Mouse (Mus musculus) small intestine, adult 2 months (tissue): ENCODE data around the gene Arnt. TPM values are rescaled to one million over a fixed set of nuclear protein-coding genes. Genes with fewer than 3 reads are reported as not detected.
A peak's percentile ranks its signal among the peaks of the same experiment; 100 is the strongest.
"Not testable (repeated sequence)": the region's sequence is repeated elsewhere in the genome, so short reads cannot be mapped to it uniquely, and the experiment has no call there.

Source experiments
- H3K27ac ChIP-seq: fragments of 200-500 bp; 2 replicates; pipeline ENCODE4 v1.5.1; 2012; ENCODE audit warnings: low read depth, low read length, control low read depth, inconsistent platforms; ENCODE audit not compliant: insufficient read depth
- H3K27me3 ChIP-seq: fragments of 200-500 bp; 2 replicates; pipeline ENCODE4 v1.6.1; 2012; ENCODE audit warnings: mild to moderate bottlenecking, moderate library complexity, low read length, inconsistent platforms; ENCODE audit not compliant: control insufficient read depth, insufficient read depth
- H3K36me3 ChIP-seq: fragments of 200-500 bp; 2 replicates; pipeline ENCODE4 v1.6.1; 2012; ENCODE audit warnings: mild to moderate bottlenecking, low read length, control low read depth, inconsistent platforms; ENCODE audit not compliant: control insufficient read depth, insufficient read depth
- H3K4me1 ChIP-seq: fragments of 200-500 bp; 2 replicates; pipeline ENCODE4 v1.6.1; 2012; ENCODE audit warnings: low read length, inconsistent platforms, mixed read lengths; ENCODE audit not compliant: control insufficient read depth, insufficient read depth, insufficient read length
- H3K4me3 ChIP-seq: fragments of 200-500 bp; 2 replicates; pipeline ENCODE4 v1.5.1; 2012; ENCODE audit warnings: low read depth, mild to moderate bottlenecking, control low read depth, inconsistent platforms, low read length, moderate library complexity
- CTCF ChIP-seq: fragments of 200-500 bp; IDR thresholded peaks from 2 replicates; pipeline ENCODE4 v1.5.1; 2012; ENCODE audit warnings: low read depth, mild to moderate bottlenecking, control low read depth, inconsistent platforms, low read length, moderate library complexity, mixed read lengths; ENCODE audit not compliant: insufficient replicate concordance, insufficient read length; ENCODE audit errors: extremely low read depth
- POLR2A ChIP-seq: fragments of 200-500 bp; IDR thresholded peaks from 2 replicates; pipeline ENCODE4 v1.6.1; 2012; ENCODE audit warnings: low read depth, mild to moderate bottlenecking, control low read depth, inconsistent platforms, low read length, moderate library complexity
- WGBS: fragments of 180-500 bp; shearing (Covaris S2); methylation state at CpG from one replicate; pipeline ENCODE4 v1.1.7; 2018; 5-methylcytosine and 5-hydroxymethylcytosine counted together
- polyA plus RNA-seq: library from polyadenylated mRNA; depleted of rRNA; stranded (reverse); fragments of >200 nt; gene quantifications from 2 replicates; pipeline ENCODE4 v1.2.3, GENCODE M21; 2012

The Arnt gene
- polyA plus RNA-seq, 1 experiment, result 29.5 TPM

GRCm38 (mm10) chr3:95526622-95527211 is 92.5 kb downstream of the Arnt start, which contains the start of gene Ctss:
TSS of gene Ctss (plus strand) at chr3:95526786.
- no peaks in the 10 kb centered on the region for H3K27me3 ChIP-seq
- H3K27ac ChIP-seq, result peak within 1 kb of the TSS; percentile 86
- WGBS, result 16% methylated on average over 8 of the region's 8 CpGs
- H3K36me3 ChIP-seq, result peaks cover 3% of the 10 kb centered on the region; the same call in 1 of the 2 replicates
- TF ChIP-seq POLR2A (peak; percentile 46; the same call in 1 of the 2 replicates), CTCF (no peak)
- H3K4me1 ChIP-seq, result peaks cover 15% of the 10 kb centered on the region
- H3K4me3 ChIP-seq, result peak within 1 kb of the TSS; percentile 60

DNA sequence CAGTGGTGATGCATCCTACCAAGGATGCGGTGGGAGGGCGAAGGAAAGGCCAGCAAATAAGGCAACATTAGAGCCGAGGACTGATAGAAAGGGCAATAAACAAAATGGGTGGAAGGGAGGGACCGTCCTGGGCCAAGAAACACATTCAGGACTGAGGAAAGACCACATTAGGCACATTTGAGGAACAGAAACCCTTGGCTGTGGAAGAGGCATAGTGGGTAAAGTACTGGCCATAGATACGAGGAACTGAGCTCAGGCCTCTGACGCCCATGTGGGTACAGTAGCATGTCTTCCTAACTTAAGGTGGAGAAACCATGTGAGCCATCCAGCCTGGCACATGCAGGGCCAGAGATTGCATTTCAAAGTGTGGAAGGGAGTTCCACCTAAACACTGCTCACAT is 95.6 kb downstream of the Arnt start:
- peaks cover 6% of the 10 kb centered on the region; the same call in 1 of the 2 replicates for H3K4me1 ChIP-seq
- no peaks in the 10 kb centered on the region for H3K27me3 ChIP-seq
- WGBS, result 89% methylated on average over 6 of the region's 6 CpGs
- no peak overlapping the region for H3K4me3 ChIP-seq
- no peak overlapping the region for H3K27ac ChIP-seq
- peaks cover 3% of the 10 kb centered on the region; the same call in 1 of the 2 replicates for H3K36me3 ChIP-seq
- no peak for TF ChIP-seq CTCF
- TF ChIP-seq POLR2A, result no peak

DNA sequence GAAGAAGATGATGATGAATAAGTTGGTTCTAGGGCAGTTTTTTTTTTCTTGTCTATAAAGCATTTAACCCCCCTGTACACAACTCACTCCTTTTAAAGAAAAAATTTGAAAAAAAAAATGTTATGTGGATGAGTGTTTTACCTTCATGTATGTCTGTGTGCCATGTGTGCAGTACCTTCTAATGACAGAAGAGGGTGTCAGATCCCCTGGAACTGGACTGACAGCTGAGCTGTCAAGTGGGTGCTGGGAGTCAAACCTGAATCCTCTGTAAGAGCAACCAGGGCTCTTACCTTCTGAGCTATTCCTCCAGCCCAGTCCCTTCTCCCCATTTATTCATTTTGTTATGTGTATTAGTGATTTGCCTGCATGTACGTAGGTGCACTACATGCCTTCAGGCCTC is 96.8 kb downstream of the Arnt start:
- Histone ChIP-seq H3K4me1 (peaks cover 4% of the 10 kb centered on the region; the same call in 1 of the 2 replicates), H3K27me3 (no peaks in the 10 kb centered on the region), H3K4me3 (no peak overlapping the region), H3K27ac (no peak overlapping the region), H3K36me3 (peaks cover 3% of the 10 kb centered on the region; the same call in 1 of the 2 replicates)
- TF ChIP-seq POLR2A (no peak), CTCF (no peak)
- WGBS, result 97% methylated on average over 1 of the region's 1 CpGs

DNA sequence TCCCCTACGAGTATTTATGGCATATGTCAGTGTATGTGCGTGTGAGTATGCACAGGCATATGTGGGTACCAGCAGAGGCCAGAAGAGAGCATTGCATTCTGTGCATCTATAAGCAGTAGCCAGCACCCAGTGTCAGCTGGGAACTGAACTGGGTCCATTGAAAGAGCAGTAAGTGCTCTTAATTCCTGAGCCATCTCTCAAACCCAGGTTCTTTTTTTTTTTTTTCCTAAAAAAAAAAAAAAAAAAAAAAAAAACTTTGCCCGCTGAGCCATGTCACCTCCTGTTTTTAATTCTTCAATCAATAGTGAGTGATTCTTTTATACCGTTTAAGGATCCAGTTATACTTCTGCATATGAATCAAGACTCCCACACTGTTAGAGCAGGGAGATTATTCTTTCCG is 99.2 kb downstream of the Arnt start:
- Histone ChIP-seq H3K27ac (no peak overlapping the region), H3K4me3 (no peak overlapping the region), H3K27me3 (no peaks in the 10 kb centered on the region), H3K36me3 (peaks cover 6% of the 10 kb centered on the region; the same call in 1 of the 2 replicates), H3K4me1 (no peaks in the 10 kb centered on the region)
- 93% methylated on average over 5 of the region's 5 CpGs for WGBS
- TF ChIP-seq CTCF (no peak), POLR2A (no peak)

- no peaks in the 10 kb centered on the region for H3K4me1 ChIP-seq
- H3K4me3 ChIP-seq, result no peak overlapping the region
- H3K27ac ChIP-seq, result no peak overlapping the region
- WGBS, result 96% methylated on average over 1 of the region's 1 CpGs
- no peaks in the 10 kb centered on the region for H3K27me3 ChIP-seq
- H3K36me3 ChIP-seq, result peaks cover 6% of the 10 kb centered on the region; the same call in 1 of the 2 replicates
- TF ChIP-seq POLR2A, result no peak
- no peak for TF ChIP-seq CTCF
Observed at GRCm38 (mm10) chr3:95534927-95535326, 100.7 kb downstream of the Arnt start.

DNA sequence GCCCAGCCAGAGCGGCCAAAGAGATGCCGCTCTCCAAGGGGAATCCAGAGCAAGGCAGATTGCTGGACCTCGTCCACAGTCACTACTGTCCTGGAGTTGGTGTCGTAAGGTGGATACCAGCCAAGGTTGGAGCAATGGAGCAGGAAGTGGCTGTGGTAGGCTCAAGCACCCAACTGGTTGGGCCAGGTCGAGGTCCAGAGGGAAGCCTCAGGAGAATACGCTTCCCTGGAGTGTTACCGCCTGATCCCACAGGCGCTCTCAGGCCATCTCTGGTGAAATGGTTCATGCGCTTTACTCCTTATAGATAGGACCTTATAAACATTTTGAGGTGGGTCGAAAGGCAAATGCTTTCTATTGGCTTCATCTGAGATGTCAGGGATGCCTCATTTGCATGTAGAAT is 104.7 kb downstream of the Arnt start:
- WGBS, result 82% methylated on average over 10 of the region's 10 CpGs

DNA sequence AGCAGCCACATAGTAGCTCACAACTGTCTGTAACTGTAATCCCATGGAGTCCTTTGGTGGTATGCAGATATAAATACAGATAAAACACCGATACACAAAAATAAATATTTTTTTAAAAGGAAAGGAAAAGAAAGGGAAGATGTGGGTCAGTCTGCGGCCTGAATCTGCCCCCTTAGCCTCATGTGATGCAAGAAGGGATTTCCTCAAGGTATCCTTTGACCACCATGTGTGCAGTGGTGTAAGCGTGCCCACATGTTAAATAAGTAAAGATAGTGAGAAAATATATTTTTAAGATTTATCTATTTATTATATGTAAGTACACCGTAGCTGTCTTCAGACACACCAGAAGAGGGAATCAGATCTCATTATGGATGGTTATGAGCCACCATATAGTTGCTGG is 105.6 kb downstream of the Arnt start:
- WGBS, result 88% methylated on average over 4 of the region's 4 CpGs

More for the DNA sequence above, 104.7 kb downstream of the Arnt start:
- H3K27ac ChIP-seq, result no peak overlapping the region
- no peaks in the 10 kb centered on the region for H3K4me1 ChIP-seq
- H3K36me3 ChIP-seq, result peaks cover 9% of the 10 kb centered on the region; the same call in 1 of the 2 replicates
- H3K4me3 ChIP-seq, result no peak overlapping the region
- no peaks in the 10 kb centered on the region for H3K27me3 ChIP-seq
- TF ChIP-seq POLR2A (no peak), CTCF (no peak)

GRCm38 (mm10) chr3:95541186-95541585 is 107.0 kb downstream of the Arnt start:
- H3K36me3 ChIP-seq, result peaks cover 19% of the 10 kb centered on the region
- H3K27me3 ChIP-seq, H3K27ac ChIP-seq, H3K4me3 ChIP-seq, H3K4me1 ChIP-seq: not testable (repeated sequence)
- WGBS, result 81% methylated on average over 2 of the region's 2 CpGs

More for the DNA sequence above, 105.6 kb downstream of the Arnt start:
- Histone ChIP-seq H3K4me3 (no peak overlapping the region), H3K27me3 (no peaks in the 10 kb centered on the region), H3K4me1 (no peaks in the 10 kb centered on the region), H3K27ac (no peak overlapping the region), H3K36me3 (peaks cover 13% of the 10 kb centered on the region; the same call in 1 of the 2 replicates)
- TF ChIP-seq POLR2A, result no peak
- no peak for TF ChIP-seq CTCF
